8 mouse cellular contexts compared by ENCODE assay signal in the genomic region with DNA sequence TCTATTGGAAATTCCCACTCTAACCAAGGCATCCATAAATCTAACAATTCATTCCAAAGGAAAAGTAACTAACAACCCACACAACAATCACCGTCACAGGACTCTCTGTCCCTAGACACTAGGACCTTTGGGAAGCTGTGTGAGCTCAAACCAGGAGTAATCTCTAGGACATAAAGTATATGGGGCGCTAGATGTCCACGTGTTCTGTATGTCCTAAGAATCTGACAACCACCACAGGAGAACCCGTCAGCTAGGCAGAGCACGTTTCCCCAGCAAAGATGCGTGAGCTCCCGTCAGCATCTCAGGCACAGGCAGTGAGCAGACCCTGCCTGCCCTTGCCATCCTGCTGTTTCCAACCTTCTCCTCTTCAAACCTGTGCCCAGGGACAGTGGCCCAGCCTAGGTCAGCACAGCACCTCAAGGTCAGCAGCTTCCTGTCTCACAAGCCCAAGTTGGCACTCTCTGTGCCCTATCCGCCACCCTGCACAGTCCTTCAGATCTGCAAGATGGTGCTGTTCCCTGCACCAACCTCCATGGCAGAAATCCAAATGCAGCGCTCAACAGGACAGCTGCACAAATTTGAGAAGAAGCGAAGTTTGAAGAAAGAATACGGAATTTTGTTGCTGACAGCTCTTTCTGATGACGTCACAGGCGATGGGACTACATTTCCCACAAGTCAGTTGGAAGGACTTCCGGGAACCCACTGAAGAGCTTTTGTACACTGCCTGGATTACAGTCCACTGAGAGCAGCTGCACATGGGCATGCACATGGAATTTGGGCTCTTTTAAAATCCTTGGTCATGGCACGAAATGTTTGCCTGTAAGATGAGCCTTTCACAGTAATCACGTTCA. TPM values are rescaled to one million over a fixed set of nuclear protein-coding genes. Genes with fewer than 3 reads are reported as not detected.
DNase-seq lines count a peak whose midpoint lies in the region; ATAC-seq lines count a peak whose summit lies in the region.

A gene (minus strand): TSS at position 664 of the 851 bp plus-strand sequence.

- no peaks in the 10 kb centered on the region for H3K36me3 ChIP-seq in hindbrain, embryonic 14.5 days (replicated peaks; ENCODE audit: control insufficient read depth, insufficient read depth)

- H3K4me1 ChIP-seq in hindbrain, embryonic 14.5 days (replicated peaks; ENCODE audit: control insufficient read depth, insufficient read depth, low read length): peaks cover 9% of the 10 kb centered on the region; the same call in 1 of the 2 replicates

- no peaks in the 10 kb centered on the region for H3K9me3 ChIP-seq in hindbrain, embryonic 14.5 days (ENCODE audit: control insufficient read depth, low read length)

- H3K4me3 ChIP-seq in hindbrain, embryonic 14.5 days (replicated peaks; ENCODE audit: low read length): peak within 1 kb of the TSS; percentile 54

- 10% methylated on average over 16 of the region's 16 CpGs for WGBS in hindbrain, embryonic 14.5 days

- H3K27me3 ChIP-seq in hindbrain, embryonic 14.5 days (ENCODE audit: control insufficient read depth, insufficient read depth, low read length): no peaks in the 10 kb centered on the region

- peak within 1 kb of the TSS; percentile 57 for H3K27ac ChIP-seq in hindbrain, embryonic 14.5 days

- peak; percentile 92 for DNase-seq in R1 (ENCODE audit: low read depth, low spot score)
- peak; percentile 87 to 89 for DNase-seq in cerebellum, postnatal 25 days
- peak; percentile 81 to 85 for DNase-seq in frontal cortex, postnatal 25 days (ENCODE audit: low spot score in 2 of 2)
- peak; percentile 96 for DNase-seq in hindbrain, embryonic 14.5 days (ENCODE audit: low spot score)
- DNase-seq in layer of hippocampus, postnatal 36 days: peak; percentile 88
- peak; percentile 97 for DNase-seq in lung, postnatal 36 days
- peak; percentile 95 for DNase-seq in retina, postnatal 1 day
- peak; percentile 81 for DNase-seq in urinary bladder, adult 18-20 months (ENCODE audit: low spot score in 2 of 2)

- peak; percentile 99 for ATAC-seq in hindbrain, embryonic 14.5 days (ENCODE audit: low FRiP score)

- H3K9ac ChIP-seq in hindbrain, embryonic 14.5 days: peak within 1 kb of the TSS; percentile 72

- peak within 1 kb of the TSS; percentile 63 for H3K4me2 ChIP-seq in hindbrain, embryonic 14.5 days (replicated peaks)

RNA-seq across cellular contexts. Expression of the gene that starts here (rescaled TPM):
- polyA plus RNA-seq in hindbrain, embryonic 14.5 days (2014; fragmentation: Nextera tagmentation; extraction: Ambion mirVana): 1.2 and 1.3 TPM in 2 replicates
- total RNA-seq in layer of hippocampus, postnatal 36 days (2021): 1 to 10 TPM; 4.6 to 5.8 TPM

Comparison
In these comparisons a context has a peak if more than half of its experiments do, and no peak if none do; other contexts are left out.
1. Peak in every context shown above with its lines: DNase-seq, ATAC-seq, H3K4me3 ChIP-seq and H3K27ac ChIP-seq.